Mouse (Mus musculus): ENCODE data around the gene Ulk4.

- no peak for TF ChIP-seq CTCF (IDR thresholded peaks at IDR 0.05; ENCODE audit: extremely low read depth, insufficient read depth, low read length)
- TF ChIP-seq POLR2A (IDR thresholded peaks at IDR 0.05; ENCODE audit: extremely low read depth, insufficient read depth, low read length): no peak
Observed at GRCm38 (mm10) chr9:120943757-120944156, 333.2 kb downstream of the Ulk4 start.
